Mouse (Mus musculus): Measurements from ENCODE around the gene Taco1. TPM values are rescaled to one million over a fixed set of nuclear protein-coding genes. Genes with fewer than 3 reads are reported as not detected.
"Not testable (repeated sequence)": the region's sequence is repeated elsewhere in the genome, so short reads cannot be mapped to it uniquely, and the experiment has no call there.

Taco1 gene
- total RNA-seq, 4 experiments from 2014 or later = 26.3 to 38.6 (median 33.1) TPM

- DNase-seq = no peak
Observed at GRCm38 (mm10) chr11:106063756-106064155, 2.1 kb upstream of the Taco1 start.

GRCm38 (mm10) chr11:106065073-106065922 is 563 bp upstream of the Taco1 start:
- DNase-seq = no peak

- not testable (repeated sequence) for DNase-seq
Observed at GRCm38 (mm10) chr11:106066616-106067015, 755 bp downstream of the Taco1 start.

- no peak for DNase-seq
Observed at GRCm38 (mm10) chr11:106073774-106074173, 7.9 kb downstream of the Taco1 start.

- peak; percentile 28 for DNase-seq
Observed at GRCm38 (mm10) chr11:106076321-106076720, 10.5 kb downstream of the Taco1 start.

GRCm38 (mm10) chr11:106083708-106084701 is 18.1 kb downstream of the Taco1 start, which contains the start of gene Map3k3:
Gene Map3k3, plus strand, starts transcription at chr11:106084613.
- peak; percentile 100 for DNase-seq

GRCm38 (mm10) chr11:106084911-106085561 is 19.2 kb downstream of the Taco1 start:
- DNase-seq = peak; percentile 74

- no peak for DNase-seq
Observed at GRCm38 (mm10) chr11:106098223-106098622, 32.4 kb downstream of the Taco1 start.

- DNase-seq = no peak
Observed at GRCm38 (mm10) chr11:106102866-106103265, 37.0 kb downstream of the Taco1 start.

- no peak for DNase-seq
Observed at GRCm38 (mm10) chr11:106106047-106106587, 40.3 kb downstream of the Taco1 start.

GRCm38 (mm10) chr11:106111688-106112087 is 45.8 kb downstream of the Taco1 start:
- DNase-seq = no peak

- no peak for DNase-seq
Observed at GRCm38 (mm10) chr11:106122221-106122620, 56.4 kb downstream of the Taco1 start.

- peak; percentile 8 for DNase-seq
Observed at GRCm38 (mm10) chr11:106122736-106123135, 56.9 kb downstream of the Taco1 start.

Other genes starting within 250 kb of the Taco1 start
- gene Cyb561, start 112.7 kb upstream of the Taco1 start, total RNA-seq (2022) = 100 to 1,000 TPM; 214 to 322 (median 255) TPM
- gene Ace, start 98.1 kb upstream of the Taco1 start, total RNA-seq (2022) = 10 to 100 TPM in 3 of 4 experiments, 1 to 10 TPM in 1; 9.4 to 22.2 (median 12.1) TPM
- gene Ace3, start 71.4 kb upstream of the Taco1 start, total RNA-seq (2022) = not detected
- gene Kcnh6, start 57.9 kb upstream of the Taco1 start, total RNA-seq (2022) = under 1 TPM; 0.31 to 0.67 (median 0.40) TPM
- 10 to 100 TPM; 57.3 to 79.3 (median 70.3) TPM for gene Dcaf7, start 29.2 kb upstream of the Taco1 start, total RNA-seq (2022)
- 10 to 100 TPM; 41.7 to 58.2 (median 47.2) TPM for gene Map3k3, start 18.6 kb downstream of the Taco1 start, total RNA-seq (2022)
- not detected for gene Gm10840, start 94.8 kb downstream of the Taco1 start, total RNA-seq (2022)
- gene Limd2, start 94.8 kb downstream of the Taco1 start, total RNA-seq (2022) = 10 to 100 TPM in 3 of 4 experiments, 1 to 10 TPM in 1; 9.6 to 18.9 (median 14.3) TPM
- gene Strada, start 136.1 kb downstream of the Taco1 start, total RNA-seq (2022) = 10 to 100 TPM; 15.1 to 26.8 (median 19.3) TPM
- gene Ccdc47, start 150.3 kb downstream of the Taco1 start, total RNA-seq (2022) = 100 to 1,000 TPM in 3 of 4 experiments, 10 to 100 TPM in 1; 84.3 to 125 (median 116) TPM
- gene Ddx42, start 150.9 kb downstream of the Taco1 start, total RNA-seq (2022) = 10 to 100 TPM; 53.4 to 71.6 (median 64.1) TPM
- gene Ftsj3, start 190.0 kb downstream of the Taco1 start, total RNA-seq (2022) = 10 to 100 TPM; 42.3 to 82.3 (median 59.1) TPM
- gene Psmc5, start 190.1 kb downstream of the Taco1 start, total RNA-seq (2022) = 100 to 1,000 TPM; 151 to 166 (median 154) TPM
- gene Smarcd2, start 206.9 kb downstream of the Taco1 start, total RNA-seq (2022) = 10 to 100 TPM; 74.0 to 91.9 (median 85.8) TPM
- gene Tcam1, start 210.6 kb downstream of the Taco1 start, total RNA-seq (2022) = under 1 TPM in 3 of 4 experiments, not detected in 1; 0.15 to 0.19 (median 0.17) TPM
- gene Gh, start 235.8 kb downstream of the Taco1 start, total RNA-seq (2022) = not detected
- 1 to 10 TPM; 1.2 to 2.3 (median 1.6) TPM for gene Cd79b, start 248.7 kb downstream of the Taco1 start, total RNA-seq (2022)

All from adrenal gland, adult 8-10 months (tissue).